Mouse (Mus musculus) cerebellum, postnatal 36 days (tissue): Measurements from ENCODE around the gene Atf5.

Experiments
- DNase-seq, 2 experiments: peaks; one replicate each; pipeline ENCODE4 v3.0.0; 2021 to 2022; ENCODE audit warnings: mixed read lengths in 2 of 2

Gene Atf5

GRCm38 (mm10) chr7:44816470-44817021, at the start of gene Atf5:
Gene Atf5 (minus strand): TSS chr7:44816658.
- peak in 1 of 2 experiments; percentile 43 for DNase-seq

- DNase-seq = no peak
Measured at GRCm38 (mm10) chr7:44864595-44865542, 48.4 kb upstream of the Atf5 start.

GRCm38 (mm10) chr7:44863982-44864494, 47.6 kb upstream of the Atf5 start:
- DNase-seq = no peak

GRCm38 (mm10) chr7:44863210-44863609, 46.8 kb upstream of the Atf5 start:
- DNase-seq = no peak

- DNase-seq = no peak
Measured at GRCm38 (mm10) chr7:44862434-44862833, 46.0 kb upstream of the Atf5 start.

GRCm38 (mm10) chr7:44861429-44861816, 45.0 kb upstream of the Atf5 start:
- DNase-seq = no peak

- DNase-seq = peak; percentile 68 to 72
Measured at GRCm38 (mm10) chr7:44860576-44861428, 44.3 kb upstream of the Atf5 start.

GRCm38 (mm10) chr7:44859896-44860295, 43.4 kb upstream of the Atf5 start:
- DNase-seq = no peak

GRCm38 (mm10) chr7:44857905-44858304, 41.4 kb upstream of the Atf5 start:
- no peak for DNase-seq

- DNase-seq = peak; percentile 82 to 86
Measured at GRCm38 (mm10) chr7:44857042-44857552, 40.6 kb upstream of the Atf5 start, which contains the start of gene Pnkp. Gene Pnkp (plus strand): TSS chr7:44857139.

- no peak for DNase-seq
Measured at GRCm38 (mm10) chr7:44856265-44856916, 39.9 kb upstream of the Atf5 start.

GRCm38 (mm10) chr7:44855036-44855435, 38.6 kb upstream of the Atf5 start:
- no peak for DNase-seq

GRCm38 (mm10) chr7:44854356-44855031, 38.0 kb upstream of the Atf5 start:
- peak; percentile 80 to 81 for DNase-seq

GRCm38 (mm10) chr7:44853596-44854355, 37.3 kb upstream of the Atf5 start:
- no peak for DNase-seq

GRCm38 (mm10) chr7:44853065-44853464, 36.6 kb upstream of the Atf5 start:
- no peak for DNase-seq

GRCm38 (mm10) chr7:44852259-44853027, 36.0 kb upstream of the Atf5 start:
- DNase-seq = no peak

GRCm38 (mm10) chr7:44851625-44852234, 35.3 kb upstream of the Atf5 start:
- DNase-seq = no peak

GRCm38 (mm10) chr7:44850789-44851624, 34.5 kb upstream of the Atf5 start:
- DNase-seq = no peak
